ENCODE assay signal across 1 mouse cellular context in the genomic region with DNA sequence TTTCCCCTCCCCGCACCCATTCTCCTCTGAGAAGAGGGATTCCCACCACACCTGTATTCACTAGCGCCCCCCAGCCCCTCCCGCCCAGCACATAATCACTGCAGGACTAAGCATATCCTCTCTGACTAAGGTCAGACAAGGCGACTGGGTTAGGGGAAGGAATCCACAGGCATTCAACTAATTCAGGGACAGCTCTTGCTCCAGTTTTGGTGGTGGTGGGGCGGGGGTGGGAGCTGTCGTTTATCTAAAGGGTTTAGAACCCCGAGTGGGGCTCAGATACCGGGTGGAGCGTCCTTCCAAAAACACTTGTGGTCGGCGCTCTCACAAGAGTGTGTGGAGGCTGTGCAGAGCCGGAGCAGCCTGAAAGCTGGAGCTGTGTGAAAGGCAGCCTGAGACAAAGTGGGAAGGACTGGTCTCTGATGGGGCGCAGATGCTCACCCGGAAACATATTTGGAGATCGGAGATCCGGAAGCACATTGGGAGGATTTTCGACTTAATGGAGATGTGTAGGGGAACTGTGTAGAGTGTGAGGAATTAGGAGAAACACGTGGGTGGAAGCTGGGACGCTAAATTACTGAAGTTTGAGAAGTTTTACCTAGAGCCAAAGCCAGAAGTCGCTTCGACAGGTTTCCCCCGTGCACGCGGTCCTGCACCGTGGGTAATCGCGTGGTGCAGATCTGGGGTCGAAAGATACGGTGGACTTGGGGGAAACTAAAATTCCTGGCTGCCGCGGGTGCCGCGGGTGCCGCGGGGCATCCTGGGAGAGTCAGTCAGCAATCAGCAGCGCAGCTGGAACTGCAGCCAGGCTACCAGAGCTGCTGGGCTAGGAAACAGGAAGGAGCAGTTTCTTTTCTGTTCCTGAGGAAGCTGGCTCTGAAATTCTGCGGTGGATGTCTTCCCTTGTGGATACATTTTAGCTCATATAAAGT.
A peak's percentile ranks its signal among the peaks of the same experiment; 100 is the strongest.
TF ChIP-seq lines count a peak whose summit lies in the region.

No protein-coding gene starts in this region.

TF ChIP-seq in myocyte, 11 proteins besides CTCF, POLR2A, EP300 and RAD21 (continued from another document):
- no peak for TF ChIP-seq SRF (IDR thresholded peaks at IDR 0.05; ENCODE audit: control insufficient read depth, insufficient read length, low read depth)
- peak in 1 of 3 experiments; percentile 46 for TF ChIP-seq MYOD1 (IDR thresholded peaks at IDR 0.05; ENCODE audit: control insufficient read depth in 1 of 3, insufficient read length in 2 of 3, low read depth in 2 of 3)
- TF ChIP-seq E2F4 (IDR thresholded peaks at IDR 0.05; ENCODE audit: insufficient read depth), result no peak
- TF ChIP-seq TCF3 (IDR thresholded peaks at IDR 0.05; ENCODE audit: insufficient read length, low read depth), result no peak
- no peak for TF ChIP-seq REST (IDR thresholded peaks at IDR 0.05; ENCODE audit: insufficient read depth, insufficient read length)
